Mouse (Mus musculus): ENCODE results near the gene Add2.

DNA sequence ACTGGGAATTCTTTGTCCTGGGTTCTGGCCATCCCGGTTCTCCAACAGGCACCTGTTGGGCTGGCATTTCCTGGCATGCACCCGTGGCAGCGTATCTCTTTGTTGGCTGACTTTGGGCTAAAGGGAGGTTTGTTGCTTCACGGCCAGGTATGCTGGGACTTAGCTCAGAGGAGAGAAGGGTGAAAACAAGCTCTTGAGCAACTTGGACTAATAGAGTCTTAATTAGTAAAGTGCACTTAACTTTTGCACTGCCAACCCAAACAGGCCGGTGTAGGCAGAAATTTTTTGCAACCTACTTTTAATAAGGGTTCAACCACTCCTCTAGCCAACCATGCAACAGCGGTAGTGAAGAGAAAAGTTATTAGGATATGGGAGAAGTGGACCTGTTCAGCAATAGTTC is 116.5 kb downstream of the Add2 start:
- no peak for TF ChIP-seq POLR2A (IDR thresholded peaks at IDR 0.05; ENCODE audit: borderline replicate concordance, control insufficient read depth, low read depth, low read length)
- no peak for TF ChIP-seq CTCF (IDR thresholded peaks at IDR 0.05; ENCODE audit: control insufficient read depth, insufficient read depth, low read length)
